18 mouse cellular contexts compared by ENCODE assay signal in genomic region chr16:31707326-31707725, GRCm38 (mm10).
"Had no signal": no experiment of that assay in that cellular context is flagged by ENCODE, and none has a peak within 500 bp of the region (broad histone marks: within the 10 kb centered on the region; RNA-seq: fewer than 3 reads in every experiment).

No protein-coding gene starts in this region.

- ATAC-seq: intestine, embryonic 15.5 days; liver, postnatal 0 days; lung, postnatal 0 days had no signal

- H3K27me3 ChIP-seq: intestine, embryonic 15.5 days; limb, embryonic 12.5 days; limb, embryonic 15.5 days had no signal

- H3K4me2 ChIP-seq: intestine, embryonic 15.5 days; limb, embryonic 12.5 days; limb, embryonic 15.5 days; liver, embryonic 11.5 days; lung, embryonic 14.5 days had no signal

- H3K4me3 ChIP-seq: intestine, embryonic 15.5 days; limb, embryonic 12.5 days; limb, embryonic 15.5 days had no signal

- H3K9me3 ChIP-seq: intestine, embryonic 15.5 days; limb, embryonic 12.5 days; limb, embryonic 15.5 days had no signal

- DNase-seq: kidney, adult 2 months; left cerebral cortex, postnatal 4 days; liver, postnatal 0 days; lung, embryonic 14.5 days; midbrain, embryonic 14.5 days; right cerebral cortex, postnatal 4 days; thymus, adult 2 months; thymus, postnatal 14 days; thymus, postnatal 4 days had no signal

- H3K36me3 ChIP-seq: intestine, embryonic 15.5 days; limb, embryonic 12.5 days; limb, embryonic 15.5 days had no signal

- H3K27ac ChIP-seq: intestine, embryonic 15.5 days; kidney, postnatal 0 days; limb, embryonic 12.5 days; limb, embryonic 15.5 days; liver, embryonic 14.5 days; macrophage; stomach, postnatal 0 days had no signal

- H3K9ac ChIP-seq: intestine, embryonic 15.5 days; limb, embryonic 12.5 days; limb, embryonic 15.5 days; liver, embryonic 14.5 days; liver, postnatal 0 days; lung, embryonic 14.5 days had no signal
